Mouse (Mus musculus) ES-Bruce4 (cell line): ENCODE measurements at regions not wholly inside any gene's neighbourhood (a gene's known extent, or its start where the extent isn't known, plus 50 kb on each side); places are given as distances from the start of the nearest gene placed in this dataset.

Source experiments
- H3K27ac ChIP-seq: 2 replicates; pipeline ENCODE4 v1.5.1; 2012; ENCODE audit warnings: low read length, inconsistent platforms; ENCODE audit not compliant: insufficient read depth
- H3K27me3 ChIP-seq: 2 replicates; pipeline ENCODE4 v1.6.1; 2012; ENCODE audit warnings: mild to moderate bottlenecking, low read length, inconsistent platforms; ENCODE audit not compliant: control insufficient read depth, poor library complexity, insufficient read depth, severe bottlenecking
- H3K36me3 ChIP-seq: 2 replicates; pipeline ENCODE4 v1.6.1; 2012; ENCODE audit warnings: inconsistent platforms, mild to moderate bottlenecking, low read length, moderate library complexity; ENCODE audit not compliant: control insufficient read depth, poor library complexity, insufficient read depth, severe bottlenecking
- H3K4me1 ChIP-seq: one replicate; pipeline ENCODE4 v1.8.1; 2011; ENCODE audit warnings: low read length; ENCODE audit not compliant: control insufficient read depth, insufficient read depth
- H3K4me3 ChIP-seq: 2 replicates; pipeline ENCODE4 v1.5.1; 2011; ENCODE audit warnings: low read depth, mild to moderate bottlenecking, low read length
- H3K9ac ChIP-seq: 2 replicates; pipeline ENCODE4 v1.6.1; 2012; ENCODE audit warnings: low read depth, mild to moderate bottlenecking, inconsistent platforms; ENCODE audit not compliant: poor library complexity, severe bottlenecking
- H3K9me3 ChIP-seq: replicated peaks from 2 replicates; pipeline ENCODE4 v1.6.1; 2012; ENCODE audit warnings: mild to moderate bottlenecking, low read length, inconsistent platforms; ENCODE audit not compliant: control insufficient read depth, poor library complexity, insufficient read depth, severe bottlenecking
- CTCF ChIP-seq: IDR thresholded peaks from one replicate; pipeline ENCODE4 v1.8.1; 2011; ENCODE audit warnings: low read depth, low read length
- EP300 ChIP-seq: IDR thresholded peaks from 2 replicates; pipeline ENCODE4 v1.6.1; 2011; ENCODE audit warnings: low read depth, low read length; ENCODE audit not compliant: insufficient read depth
- POLR2A ChIP-seq: IDR thresholded peaks from one replicate; pipeline ENCODE4 v1.8.1; 2011; ENCODE audit warnings: low read length; ENCODE audit not compliant: insufficient read depth

- H3K27ac ChIP-seq: no peak overlapping the region
- H3K27me3 ChIP-seq: no peaks in the 10 kb centered on the region
- no peaks in the 10 kb centered on the region for H3K4me1 ChIP-seq
- H3K9me3 ChIP-seq: peaks cover 4% of the 10 kb centered on the region
- no peak overlapping the region for H3K4me3 ChIP-seq
- TF ChIP-seq EP300 (no peak), CTCF (no peak), POLR2A (no peak)
- H3K36me3 ChIP-seq: no peaks in the 10 kb centered on the region
- no peak overlapping the region for H3K9ac ChIP-seq
Observed at GRCm38 (mm10) chr4:4556126-4556525, 237.0 kb downstream of the Impad1 start.

GRCm38 (mm10) chr4:4550301-4550700 is 242.9 kb downstream of the Impad1 start:
- Histone ChIP-seq H3K27ac (peak overlapping the region; percentile 81), H3K36me3 (no peaks in the 10 kb centered on the region), H3K9me3 (peaks cover 14% of the 10 kb centered on the region), H3K4me3 (no peak overlapping the region), H3K9ac (no peak overlapping the region), H3K4me1 (no peaks in the 10 kb centered on the region), H3K27me3 (no peaks in the 10 kb centered on the region)
- TF ChIP-seq POLR2A (no peak), EP300 (no peak), CTCF (no peak)

- H3K4me3 ChIP-seq: no peak overlapping the region
- H3K27me3 ChIP-seq: no peaks in the 10 kb centered on the region
- H3K9ac ChIP-seq: no peak overlapping the region
- no peaks in the 10 kb centered on the region for H3K36me3 ChIP-seq
- TF ChIP-seq EP300 (peak; percentile 69; the same call in 1 of the 2 replicates), CTCF (no peak)
- peak overlapping the region; percentile 81 for H3K27ac ChIP-seq
- peaks cover 14% of the 10 kb centered on the region for H3K9me3 ChIP-seq
- H3K4me1 ChIP-seq: no peaks in the 10 kb centered on the region
Observed at GRCm38 (mm10) chr4:4549893-4550292, 243.3 kb downstream of the Impad1 start.

GRCm38 (mm10) chr4:4537172-4537753 is 255.9 kb downstream of the Impad1 start:
- Histone ChIP-seq H3K9ac (no peak overlapping the region), H3K27me3 (no peaks in the 10 kb centered on the region), H3K4me1 (no peaks in the 10 kb centered on the region), H3K9me3 (no peaks in the 10 kb centered on the region), H3K4me3 (no peak overlapping the region), H3K36me3 (no peaks in the 10 kb centered on the region), H3K27ac (no peak overlapping the region)
- no peak for TF ChIP-seq EP300
- TF ChIP-seq CTCF: no peak
- no peak for TF ChIP-seq POLR2A

GRCm38 (mm10) chr4:4532196-4532595 is 261.0 kb downstream of the Impad1 start:
- Histone ChIP-seq H3K9ac (no peak overlapping the region), H3K36me3 (no peaks in the 10 kb centered on the region), H3K27me3 (no peaks in the 10 kb centered on the region), H3K9me3 (no peaks in the 10 kb centered on the region), H3K4me3 (no peak overlapping the region), H3K27ac (no peak overlapping the region), H3K4me1 (no peaks in the 10 kb centered on the region)
- TF ChIP-seq CTCF (no peak), EP300 (no peak), POLR2A (no peak)

- no peaks in the 10 kb centered on the region for H3K9me3 ChIP-seq
- H3K9ac ChIP-seq: no peak overlapping the region
- H3K36me3 ChIP-seq: no peaks in the 10 kb centered on the region
- H3K4me1 ChIP-seq: no peaks in the 10 kb centered on the region
- H3K27ac ChIP-seq: no peak overlapping the region
- TF ChIP-seq EP300: no peak
- TF ChIP-seq CTCF: no peak
- TF ChIP-seq POLR2A: no peak
- no peaks in the 10 kb centered on the region for H3K27me3 ChIP-seq
- H3K4me3 ChIP-seq: no peak overlapping the region
Observed at GRCm38 (mm10) chr4:4528311-4528710, 264.8 kb downstream of the Impad1 start.

GRCm38 (mm10) chr4:4521757-4522156 is 271.4 kb downstream of the Impad1 start:
- H3K4me1 ChIP-seq: no peaks in the 10 kb centered on the region

More at GRCm38 (mm10) chr4:4521757-4522156, 271.4 kb downstream of the Impad1 start:
- Histone ChIP-seq H3K27me3 (no peaks in the 10 kb centered on the region; the same call in 1 of the 2 replicates), H3K27ac (no peak overlapping the region), H3K9ac (no peak overlapping the region), H3K36me3 (no peaks in the 10 kb centered on the region), H3K4me3 (no peak overlapping the region), H3K9me3 (no peaks in the 10 kb centered on the region)
- TF ChIP-seq CTCF: no peak
- no peak for TF ChIP-seq POLR2A
- TF ChIP-seq EP300: no peak
